Mouse (Mus musculus): ENCODE results near the gene Nefh. TPM values are rescaled to one million over a fixed set of nuclear protein-coding genes. Genes with fewer than 3 reads are reported as not detected.

Nefh gene
- polyA plus RNA-seq (2014; fragmentation: Nextera tagmentation; extraction: Ambion mirVana): 1.6 and 1.7 TPM in 2 replicates

DNA sequence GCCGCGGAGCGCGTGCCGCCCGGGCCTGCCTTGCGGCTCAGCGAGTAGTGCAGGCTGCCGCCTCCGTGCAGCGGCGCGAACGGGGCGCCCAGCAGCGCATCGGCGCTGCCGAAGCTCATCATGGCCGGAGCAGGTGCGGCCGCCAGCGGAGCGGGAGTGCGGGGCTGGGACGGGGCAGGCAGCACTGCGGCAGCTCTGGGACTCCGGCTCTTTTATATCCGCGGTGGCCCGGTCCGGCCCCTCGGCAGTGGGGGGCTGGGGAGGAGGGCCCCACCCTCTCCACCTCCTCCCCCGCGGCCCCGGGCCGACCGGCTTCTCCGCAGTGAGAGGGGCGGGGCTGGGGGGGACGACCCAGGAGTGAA lies at the start of gene Nefh:
Gene Nefh (minus strand): TSS at position 252 of the 362 bp plus-strand sequence.
- ATAC-seq (ENCODE audit: low read depth): peak; percentile 11; the same call in 1 of the 2 replicates
- 4% methylated on average over 14 of the region's 41 CpGs for WGBS
- Histone ChIP-seq H3K9ac (ENCODE audit: low read depth, low read length) (peak within 1 kb of the TSS; percentile 40), H3K36me3 (ENCODE audit: control insufficient read depth, insufficient read depth, low read length) (no peaks in the 10 kb centered on the region), H3K4me1 (ENCODE audit: control insufficient read depth, insufficient read depth, low read length) (peaks cover 8% of the 10 kb centered on the region), H3K4me2 (ENCODE audit: low read depth, low read length) (peak within 1 kb of the TSS; percentile 88), H3K27ac (replicated peaks; ENCODE audit: low read depth, low read length) (no peak within 1 kb of the TSS), H3K4me3 (ENCODE audit: low read depth, low read length) (peak within 1 kb of the TSS; percentile 54), H3K27me3 (replicated peaks; ENCODE audit: control insufficient read depth, insufficient read depth, low read length) (peaks cover 76% of the 10 kb centered on the region), H3K9me3 (ENCODE audit: control insufficient read depth, low read length) (no peaks in the 10 kb centered on the region)
- DNase-seq (ENCODE audit: low spot score): no peak

DNA sequence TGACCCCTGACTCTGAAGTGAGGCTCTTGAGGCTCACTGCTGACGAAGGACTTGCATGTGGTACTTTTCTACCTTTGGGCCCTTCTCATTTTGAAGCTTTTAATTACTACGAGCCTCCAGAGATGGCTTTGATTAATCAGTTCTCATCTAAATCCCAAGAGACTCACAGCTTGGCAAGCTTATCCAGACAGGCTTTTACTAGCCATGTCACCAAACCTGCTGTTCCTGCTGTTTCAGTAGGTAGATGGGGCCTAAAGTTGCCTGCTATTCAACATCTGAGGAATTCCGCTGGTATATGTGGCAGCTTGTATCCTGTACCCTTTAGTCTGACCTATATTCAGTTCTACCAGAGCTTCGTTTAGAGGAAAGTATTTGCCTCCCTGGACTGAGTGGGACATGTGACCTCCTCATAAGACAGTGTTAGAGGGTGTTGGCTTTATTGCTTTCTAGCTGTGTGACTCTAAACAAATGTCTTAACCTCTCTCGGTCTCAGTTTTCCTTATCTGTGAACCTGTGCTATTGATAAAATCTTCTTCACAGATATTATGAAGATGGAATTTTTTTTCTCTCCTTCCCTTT lies 48.8 kb upstream of the Nefh start:
- 84% methylated on average over 5 of the region's 5 CpGs for WGBS
- no peaks in the 10 kb centered on the region for H3K9me3 ChIP-seq (ENCODE audit: control insufficient read depth, low read length)
- H3K27ac ChIP-seq (replicated peaks; ENCODE audit: low read depth, low read length): no peak overlapping the region
- H3K4me1 ChIP-seq (ENCODE audit: control insufficient read depth, insufficient read depth, low read length): no peaks in the 10 kb centered on the region
- H3K4me2 ChIP-seq (ENCODE audit: low read depth, low read length): no peak overlapping the region
- H3K4me3 ChIP-seq (ENCODE audit: low read depth, low read length): no peak overlapping the region
- ATAC-seq (ENCODE audit: low read depth) (no peak; the same call in 1 of the 2 replicates), DNase-seq (ENCODE audit: low spot score) (peak; percentile 21)
- H3K9ac ChIP-seq (ENCODE audit: low read depth, low read length): no peak overlapping the region
- no peaks in the 10 kb centered on the region for H3K27me3 ChIP-seq (replicated peaks; ENCODE audit: control insufficient read depth, insufficient read depth, low read length)
- H3K36me3 ChIP-seq (ENCODE audit: control insufficient read depth, insufficient read depth, low read length): no peaks in the 10 kb centered on the region

DNA sequence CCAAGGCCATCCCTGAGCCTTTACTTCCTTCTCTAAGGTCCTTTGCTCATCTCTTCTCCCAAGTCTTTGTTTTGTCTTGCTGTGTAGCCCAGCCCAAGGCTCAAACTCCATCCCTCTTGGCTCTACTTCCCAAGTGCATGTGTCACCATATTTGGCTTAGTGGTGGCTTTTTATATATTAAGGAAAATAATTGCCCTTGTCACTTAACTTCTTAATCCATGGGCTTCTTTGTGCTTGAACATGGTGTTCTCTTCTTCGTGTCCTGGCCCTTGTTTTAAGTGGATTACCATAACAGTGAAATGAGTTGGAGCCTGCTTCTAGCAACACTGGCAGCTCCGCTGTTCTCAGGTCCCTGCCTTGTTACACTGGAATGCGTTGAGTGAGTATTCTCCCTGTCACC lies 47.8 kb upstream of the Nefh start:
- H3K4me1 ChIP-seq (ENCODE audit: control insufficient read depth, insufficient read depth, low read length): no peaks in the 10 kb centered on the region
- H3K9ac ChIP-seq (ENCODE audit: low read depth, low read length): no peak overlapping the region
- no peaks in the 10 kb centered on the region for H3K27me3 ChIP-seq (replicated peaks; ENCODE audit: control insufficient read depth, insufficient read depth, low read length)
- H3K27ac ChIP-seq (replicated peaks; ENCODE audit: low read depth, low read length): no peak overlapping the region
- WGBS: 92% methylated on average over 3 of the region's 3 CpGs
- H3K4me2 ChIP-seq (ENCODE audit: low read depth, low read length): no peak overlapping the region
- no peak overlapping the region for H3K4me3 ChIP-seq (ENCODE audit: low read depth, low read length)
- DNase-seq (ENCODE audit: low spot score) (no peak), ATAC-seq (ENCODE audit: low read depth) (no peak)
- H3K36me3 ChIP-seq (ENCODE audit: control insufficient read depth, insufficient read depth, low read length): no peaks in the 10 kb centered on the region
- H3K9me3 ChIP-seq (ENCODE audit: control insufficient read depth, low read length): no peaks in the 10 kb centered on the region

DNA sequence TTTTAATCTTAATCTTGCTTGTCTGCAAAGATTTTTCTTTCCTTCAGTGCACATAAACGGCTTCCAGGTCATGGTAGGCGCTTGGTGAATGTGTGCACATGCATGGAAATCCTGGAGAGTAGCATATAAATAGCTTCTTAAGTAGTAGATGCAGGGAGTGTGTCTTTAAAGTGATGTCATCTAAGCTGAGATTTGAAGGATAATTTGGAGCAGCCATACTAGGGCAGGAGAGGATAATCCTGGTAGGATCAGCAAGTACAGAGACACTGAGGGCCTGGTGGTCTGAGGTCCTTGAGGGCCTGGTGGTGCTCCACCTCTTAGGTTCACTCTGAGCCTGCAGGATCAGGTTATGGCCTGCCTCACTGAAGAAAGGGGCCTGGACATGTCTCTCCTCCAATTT lies 44.6 kb upstream of the Nefh start:
- Histone ChIP-seq H3K4me2 (ENCODE audit: low read depth, low read length) (no peak overlapping the region), H3K9ac (ENCODE audit: low read depth, low read length) (no peak overlapping the region), H3K27me3 (replicated peaks; ENCODE audit: control insufficient read depth, insufficient read depth, low read length) (no peaks in the 10 kb centered on the region), H3K4me1 (ENCODE audit: control insufficient read depth, insufficient read depth, low read length) (peaks cover 5% of the 10 kb centered on the region; the same call in 1 of the 2 replicates), H3K27ac (replicated peaks; ENCODE audit: low read depth, low read length) (no peak overlapping the region), H3K9me3 (ENCODE audit: control insufficient read depth, low read length) (no peaks in the 10 kb centered on the region), H3K4me3 (ENCODE audit: low read depth, low read length) (no peak overlapping the region), H3K36me3 (ENCODE audit: control insufficient read depth, insufficient read depth, low read length) (no peaks in the 10 kb centered on the region)
- 87% methylated on average over 2 of the region's 2 CpGs for WGBS
- DNase-seq (ENCODE audit: low spot score) (no peak), ATAC-seq (ENCODE audit: low read depth) (no peak)

DNA sequence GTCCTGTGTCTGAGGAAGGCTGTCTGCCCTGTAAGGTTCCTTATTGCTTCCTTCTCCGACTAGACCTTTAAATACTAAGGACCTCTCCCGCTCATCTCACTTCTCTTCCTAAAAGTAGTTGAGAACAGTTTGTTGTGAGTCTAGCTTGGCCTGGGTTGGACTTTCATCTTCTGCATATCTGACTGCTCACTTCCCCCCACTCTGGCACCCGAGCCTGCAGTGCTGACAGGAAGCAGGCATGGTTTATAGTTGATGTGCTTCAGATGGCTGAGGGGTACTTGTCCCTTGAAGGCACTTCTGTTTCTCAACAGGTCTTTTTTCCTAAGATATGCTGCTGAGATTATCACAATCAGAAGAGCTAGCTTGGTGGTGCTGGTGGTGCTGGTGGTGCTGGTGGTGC lies 41.3 kb upstream of the Nefh start:
- Histone ChIP-seq H3K27ac (replicated peaks; ENCODE audit: low read depth, low read length) (no peak overlapping the region), H3K36me3 (ENCODE audit: control insufficient read depth, insufficient read depth, low read length) (no peaks in the 10 kb centered on the region), H3K27me3 (replicated peaks; ENCODE audit: control insufficient read depth, insufficient read depth, low read length) (no peaks in the 10 kb centered on the region), H3K9me3 (ENCODE audit: control insufficient read depth, low read length) (no peaks in the 10 kb centered on the region), H3K4me1 (ENCODE audit: control insufficient read depth, insufficient read depth, low read length) (peaks cover 8% of the 10 kb centered on the region; the same call in 1 of the 2 replicates), H3K4me2 (ENCODE audit: low read depth, low read length) (no peak overlapping the region), H3K9ac (ENCODE audit: low read depth, low read length) (no peak overlapping the region), H3K4me3 (ENCODE audit: low read depth, low read length) (no peak overlapping the region)
- no peak for ATAC-seq (ENCODE audit: low read depth)
- WGBS: 65% methylated on average over 3 of the region's 3 CpGs
- no peak for DNase-seq (ENCODE audit: low spot score)

DNA sequence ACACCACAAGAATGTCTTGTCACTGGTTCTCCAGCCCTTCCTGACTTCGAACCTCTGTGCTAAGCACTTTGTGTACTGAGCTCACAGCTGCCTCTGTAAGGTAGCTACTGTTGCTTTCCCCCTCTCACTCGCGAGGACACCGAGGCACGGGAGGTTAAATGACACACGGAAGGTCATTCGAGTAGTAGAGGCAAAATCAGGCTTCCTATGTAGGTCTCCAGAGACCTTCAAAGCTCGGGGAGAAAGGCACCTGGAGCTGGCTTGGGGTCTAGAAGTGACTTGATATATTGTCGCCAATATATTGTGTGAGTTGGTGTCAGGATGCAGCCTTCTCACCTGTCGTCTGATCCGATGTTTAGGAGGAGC lies 39.6 kb upstream of the Nefh start:
- no peaks in the 10 kb centered on the region for H3K36me3 ChIP-seq (ENCODE audit: control insufficient read depth, insufficient read depth, low read length)
- peak overlapping the region; percentile 77 for H3K9ac ChIP-seq (ENCODE audit: low read depth, low read length)
- H3K27ac ChIP-seq (replicated peaks; ENCODE audit: low read depth, low read length): no peak overlapping the region
- no peaks in the 10 kb centered on the region for H3K9me3 ChIP-seq (ENCODE audit: control insufficient read depth, low read length)
- H3K4me2 ChIP-seq (ENCODE audit: low read depth, low read length): peak overlapping the region; percentile 93
- peaks cover 8% of the 10 kb centered on the region; the same call in 1 of the 2 replicates for H3K4me1 ChIP-seq (ENCODE audit: control insufficient read depth, insufficient read depth, low read length)
- ATAC-seq (ENCODE audit: low read depth): no peak
- H3K4me3 ChIP-seq (ENCODE audit: low read depth, low read length): peak overlapping the region; percentile 72
- H3K27me3 ChIP-seq (replicated peaks; ENCODE audit: control insufficient read depth, insufficient read depth, low read length): no peaks in the 10 kb centered on the region
- no peak for DNase-seq (ENCODE audit: low spot score)
- whole genome bisulfite sequencing: 55% methylated on average over 11 of the region's 11 CpGs

DNA sequence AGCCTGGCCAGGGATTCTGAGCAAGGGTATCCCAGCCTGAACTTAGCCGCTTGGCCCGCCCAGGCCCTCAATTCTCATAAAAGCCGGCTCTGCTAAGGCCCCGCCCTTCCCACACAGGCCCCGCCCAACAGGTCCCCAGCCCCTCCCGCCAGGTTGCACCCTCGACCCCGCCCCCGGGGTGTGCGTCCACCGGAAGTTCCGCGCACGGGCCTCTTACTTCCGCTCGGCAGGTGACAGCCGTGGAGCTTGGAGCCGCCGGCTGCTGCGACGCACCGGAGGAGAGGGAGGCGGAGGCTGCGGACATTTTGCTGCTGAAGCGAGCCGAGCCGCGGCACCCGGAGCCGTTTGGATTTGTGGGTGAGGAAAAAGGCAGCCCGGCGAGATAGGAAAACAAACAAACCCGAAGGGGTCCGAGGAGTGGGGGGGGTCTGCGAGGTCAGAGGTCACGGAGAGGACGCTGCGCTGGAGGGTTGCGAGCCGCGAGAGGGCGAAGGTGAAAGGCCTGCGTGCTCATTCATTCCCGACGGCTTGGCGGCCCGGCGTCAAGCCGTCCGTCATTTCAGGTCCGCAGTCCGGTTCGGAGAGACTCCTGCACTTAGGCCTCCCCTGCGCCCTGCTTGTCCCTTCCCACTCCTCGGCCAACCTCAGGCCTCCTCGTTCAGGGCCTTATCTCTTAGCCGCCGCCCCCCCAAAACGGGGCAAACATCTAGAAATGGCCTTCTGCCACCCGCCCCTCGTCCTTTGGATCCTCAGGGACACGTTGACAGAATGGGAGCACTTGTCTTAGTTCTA lies 39.0 kb upstream of the Nefh start, which contains the start of gene Ap1b1:
Gene Ap1b1 (plus strand): TSS at position 130 of the 792 bp plus-strand sequence.
- H3K9ac ChIP-seq (ENCODE audit: low read depth, low read length): peak within 1 kb of the TSS; percentile 77
- no peaks in the 10 kb centered on the region for H3K9me3 ChIP-seq (ENCODE audit: control insufficient read depth, low read length)
- H3K4me1 ChIP-seq (ENCODE audit: control insufficient read depth, insufficient read depth, low read length): peaks cover 8% of the 10 kb centered on the region; the same call in 1 of the 2 replicates
- WGBS: 1% methylated on average over 45 of the region's 62 CpGs
- ATAC-seq (ENCODE audit: low read depth) (peak; percentile 93), DNase-seq (ENCODE audit: low spot score) (peak; percentile 94)
- no peaks in the 10 kb centered on the region for H3K27me3 ChIP-seq (replicated peaks; ENCODE audit: control insufficient read depth, insufficient read depth, low read length)
- peak within 1 kb of the TSS; percentile 93 for H3K4me2 ChIP-seq (ENCODE audit: low read depth, low read length)
- H3K27ac ChIP-seq (replicated peaks; ENCODE audit: low read depth, low read length): no peak within 1 kb of the TSS
- peak within 1 kb of the TSS; percentile 72 for H3K4me3 ChIP-seq (ENCODE audit: low read depth, low read length)
- no peaks in the 10 kb centered on the region for H3K36me3 ChIP-seq (ENCODE audit: control insufficient read depth, insufficient read depth, low read length)

DNA sequence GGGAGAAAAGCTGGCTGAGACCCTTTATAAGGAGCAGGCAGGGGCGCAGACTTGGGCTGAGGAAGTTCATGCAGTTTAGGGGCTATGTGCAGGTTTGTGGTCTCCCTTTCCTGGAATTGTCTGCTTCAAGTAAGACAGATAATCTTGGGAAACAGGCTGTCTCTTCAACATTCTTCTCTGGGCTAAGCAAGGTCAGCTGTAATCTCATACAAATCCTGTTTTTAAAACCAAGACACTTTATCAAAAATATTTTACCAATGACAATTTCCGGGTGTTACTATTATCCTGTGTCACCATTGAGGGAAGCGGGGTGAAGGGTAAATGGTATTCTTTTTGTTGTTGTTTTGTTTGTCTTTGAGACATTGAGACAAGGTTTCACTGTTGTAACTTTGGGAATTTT lies 36.9 kb upstream of the Nefh start:
- no peak overlapping the region for H3K9ac ChIP-seq (ENCODE audit: low read depth, low read length)
- H3K4me2 ChIP-seq (ENCODE audit: low read depth, low read length): no peak overlapping the region
- H3K9me3 ChIP-seq (ENCODE audit: control insufficient read depth, low read length): no peaks in the 10 kb centered on the region
- DNase-seq (ENCODE audit: low spot score): no peak
- no peak overlapping the region for H3K27ac ChIP-seq (replicated peaks; ENCODE audit: low read depth, low read length)
- ATAC-seq (ENCODE audit: low read depth): no peak
- WGBS: 76% methylated on average over 3 of the region's 3 CpGs
- no peaks in the 10 kb centered on the region for H3K36me3 ChIP-seq (ENCODE audit: control insufficient read depth, insufficient read depth, low read length)
- H3K4me1 ChIP-seq (ENCODE audit: control insufficient read depth, insufficient read depth, low read length): peaks cover 8% of the 10 kb centered on the region; the same call in 1 of the 2 replicates
- H3K27me3 ChIP-seq (replicated peaks; ENCODE audit: control insufficient read depth, insufficient read depth, low read length): no peaks in the 10 kb centered on the region
- H3K4me3 ChIP-seq (ENCODE audit: low read depth, low read length): no peak overlapping the region
